Mouse (Mus musculus) C2C12 (cell line): Measurements from ENCODE around the gene Dok4. TPM values are rescaled to one million over a fixed set of nuclear protein-coding genes. Genes with fewer than 3 reads are reported as not detected.
"Not testable (repeated sequence)": the region's sequence is repeated elsewhere in the genome, so short reads cannot be mapped to it uniquely, and the experiment has no call there.

Experiments
- H3K27me3 ChIP-seq: one replicate; pipeline ENCODE4 v1.6.1; 2011; ENCODE audit not compliant: control insufficient read depth, insufficient read depth, insufficient read length
- H3K36me3 ChIP-seq: one replicate; pipeline ENCODE4 v1.6.1; 2011; ENCODE audit not compliant: control insufficient read depth, insufficient read depth
- H3K4me3 ChIP-seq: one replicate; pipeline ENCODE4 v1.5.1; 2011; ENCODE audit warnings: mild to moderate bottlenecking, control low read depth; ENCODE audit not compliant: poor library complexity, insufficient read depth, severe bottlenecking
- H3K79me2 ChIP-seq: one replicate; pipeline ENCODE4 v1.6.1; 2011; ENCODE audit not compliant: control insufficient read depth, insufficient read depth
- H3K79me3 ChIP-seq: one replicate; pipeline ENCODE4 v1.6.1; 2011; ENCODE audit warnings: low read depth, control low read depth
- H3ac ChIP-seq: one replicate; pipeline ENCODE3; 2011; ENCODE audit warnings: low read depth; ENCODE audit not compliant: control insufficient read depth, insufficient read length
- CEBPB ChIP-seq: IDR thresholded peaks from one replicate; pipeline ENCODE4 v1.6.1; 2011; ENCODE audit warnings: low read depth, mild to moderate bottlenecking, control low read depth, moderate library complexity
- CTCF ChIP-seq: IDR thresholded peaks from one replicate; pipeline ENCODE4 v1.5.1; 2011; ENCODE audit not compliant: control insufficient read depth, insufficient read depth, insufficient read length
- FOSL1 ChIP-seq: IDR thresholded peaks from one replicate; pipeline ENCODE4 v1.8.0; 2011; ENCODE audit warnings: mild to moderate bottlenecking, low read length; ENCODE audit not compliant: poor library complexity, insufficient read depth, severe bottlenecking
- MAX ChIP-seq: IDR thresholded peaks from one replicate; pipeline ENCODE4 v1.6.1; 2011; ENCODE audit warnings: mild to moderate bottlenecking, control low read depth
- MYOD1 ChIP-seq: IDR thresholded peaks from one replicate; pipeline ENCODE4 v1.6.1; 2011; ENCODE audit warnings: low read depth; ENCODE audit not compliant: control insufficient read depth, insufficient read length
- MYOG ChIP-seq: IDR thresholded peaks from one replicate; pipeline ENCODE4 v1.6.1; 2011; ENCODE audit not compliant: control insufficient read depth, insufficient read length; ENCODE audit errors: extremely low read depth
- USF1 ChIP-seq: IDR thresholded peaks from one replicate; pipeline ENCODE4 v1.6.1; 2011; ENCODE audit warnings: low read depth, mild to moderate bottlenecking, control low read depth, moderate library complexity
- polyA plus RNA-seq: library from polyadenylated mRNA; unstranded; fragments of >200 nt; fragmentation: generic; extraction: Trizol; gene quantifications from one replicate; pipeline ENCODE4 v1.2.1, GENCODE M21; 2012; ENCODE audit warnings: missing spikeins

Gene Dok4
- polyA plus RNA-seq, 1 experiment = 6.7 TPM

- H3K27me3 ChIP-seq = no peaks in the 10 kb centered on the region
Observed at GRCm38 (mm10) chr8:94861352-94861910, 14.7 kb downstream of the Dok4 start.

GRCm38 (mm10) chr8:94857346-94858173 lies 18.6 kb downstream of the Dok4 start, which contains the start of gene Polr2c:
Gene Polr2c, plus strand, starts transcription at chr8:94857450.
- Histone ChIP-seq H3K79me2 (peaks cover 33% of the 10 kb centered on the region), H3K79me3 (peaks cover 16% of the 10 kb centered on the region), H3ac (peak within 1 kb of the TSS; percentile 97), H3K36me3 (peaks cover 25% of the 10 kb centered on the region), H3K27me3 (no peaks in the 10 kb centered on the region), H3K4me3 (peak within 1 kb of the TSS; percentile 91)
- TF ChIP-seq MAX = peak; percentile 31
- TF ChIP-seq CTCF = peak; percentile 90
- no peak for TF ChIP-seq MYOG
- no peak for TF ChIP-seq CEBPB
- no peak for TF ChIP-seq MYOD1
- TF ChIP-seq FOSL1 = no peak

More at GRCm38 (mm10) chr8:94861352-94861910, 14.7 kb downstream of the Dok4 start:
- H3K79me2 ChIP-seq = peaks cover 33% of the 10 kb centered on the region
- H3K79me3 ChIP-seq = peaks cover 16% of the 10 kb centered on the region
- H3K4me3 ChIP-seq = no peak overlapping the region
- H3K36me3 ChIP-seq = peaks cover 53% of the 10 kb centered on the region
- TF ChIP-seq MAX (no peak), CTCF (peak; percentile 58)
- no peak overlapping the region for H3ac ChIP-seq

GRCm38 (mm10) chr8:94857011-94857345 lies 19.2 kb downstream of the Dok4 start:
- H3ac ChIP-seq = no peak overlapping the region
- H3K79me3 ChIP-seq = peaks cover 16% of the 10 kb centered on the region
- no peaks in the 10 kb centered on the region for H3K27me3 ChIP-seq
- H3K79me2 ChIP-seq = peaks cover 33% of the 10 kb centered on the region
- TF ChIP-seq CEBPB (no peak), FOSL1 (no peak), MAX (no peak), MYOG (no peak), MYOD1 (no peak), USF1 (no peak), CTCF (no peak)
- H3K4me3 ChIP-seq = no peak overlapping the region
- H3K36me3 ChIP-seq = peaks cover 20% of the 10 kb centered on the region

GRCm38 (mm10) chr8:94854761-94855160 lies 21.4 kb downstream of the Dok4 start:
- H3K27me3 ChIP-seq, H3ac ChIP-seq, H3K4me3 ChIP-seq: not testable (repeated sequence)
- peaks cover 14% of the 10 kb centered on the region for H3K79me3 ChIP-seq
- H3K79me2 ChIP-seq = peaks cover 24% of the 10 kb centered on the region
- peaks cover 11% of the 10 kb centered on the region for H3K36me3 ChIP-seq

- TF ChIP-seq CTCF = no peak
- Histone ChIP-seq H3K79me2 (no peaks in the 10 kb centered on the region), H3K36me3 (peaks cover 11% of the 10 kb centered on the region), H3K4me3 (no peak overlapping the region), H3ac (no peak overlapping the region), H3K27me3 (no peaks in the 10 kb centered on the region), H3K79me3 (no peaks in the 10 kb centered on the region)
Observed at GRCm38 (mm10) chr8:94850049-94850448, 26.1 kb downstream of the Dok4 start.

GRCm38 (mm10) chr8:94841183-94841582 lies 34.9 kb downstream of the Dok4 start:
- no peak overlapping the region for H3K4me3 ChIP-seq
- H3K79me3 ChIP-seq = peaks cover 17% of the 10 kb centered on the region
- H3K79me2 ChIP-seq = peaks cover 22% of the 10 kb centered on the region
- no peaks in the 10 kb centered on the region for H3K27me3 ChIP-seq
- TF ChIP-seq USF1 (no peak), CEBPB (no peak), MAX (no peak), MYOG (no peak), MYOD1 (no peak), FOSL1 (no peak), CTCF (no peak)
- peaks cover 12% of the 10 kb centered on the region for H3K36me3 ChIP-seq
- H3ac ChIP-seq = no peak overlapping the region
